Mouse (Mus musculus) stomach, embryonic 14.5 days (tissue): ENCODE measurements around the gene Fam122b. TPM values are rescaled to one million over a fixed set of nuclear protein-coding genes. Genes with fewer than 3 reads are reported as not detected.

Experiments
- ATAC-seq: fragments of 200-750 bp; cut with Nextera tagmentation; 2 replicates; pipeline ENCODE4 v1.8.0; 2017; ENCODE audit warnings: low read depth, moderate TSS enrichment; ENCODE audit not compliant: insufficient number of reproducible peaks, insufficient read depth, low FRiP score
- H3K27ac ChIP-seq: fragments of 300-500 bp; sonication (generic); 2 replicates; pipeline ENCODE4 v1.5.1; 2014; ENCODE audit warnings: mild to moderate bottlenecking, low read length, moderate library complexity, mixed read lengths
- H3K27me3 ChIP-seq: fragments of 300-500 bp; sonication (generic); 2 replicates; pipeline ENCODE4 v1.6.1; 2014; ENCODE audit warnings: low read length, control low read depth, mixed read lengths; ENCODE audit not compliant: control insufficient read depth, insufficient read depth
- H3K36me3 ChIP-seq: fragments of 300-500 bp; sonication (generic); 2 replicates; pipeline ENCODE4 v1.6.1; 2014; ENCODE audit warnings: mild to moderate bottlenecking, control low read depth, low read length, moderate library complexity, mixed read lengths; ENCODE audit not compliant: control insufficient read depth, insufficient read depth
- H3K4me1 ChIP-seq: fragments of 300-500 bp; sonication (generic); 2 replicates; pipeline ENCODE4 v1.6.1; 2014; ENCODE audit warnings: low read length, control low read depth, mixed read lengths; ENCODE audit not compliant: control insufficient read depth, insufficient read depth
- H3K4me2 ChIP-seq: fragments of 300-500 bp; sonication (generic); replicated peaks from 2 replicates; pipeline ENCODE4 v1.6.1; 2014; ENCODE audit warnings: low read depth, low read length, control low read depth
- H3K4me3 ChIP-seq: fragments of 300-500 bp; sonication (generic); 2 replicates; pipeline ENCODE4 v1.5.1; 2014; ENCODE audit warnings: low read depth, low read length, control low read depth
- H3K9ac ChIP-seq: fragments of 300-500 bp; sonication (generic); replicated peaks from 2 replicates; pipeline ENCODE4 v1.6.1; 2014; ENCODE audit warnings: low read depth, mild to moderate bottlenecking, control low read depth, low read length, moderate library complexity, mixed read lengths
- H3K9me3 ChIP-seq: fragments of 300-500 bp; sonication (generic); 2 replicates; pipeline ENCODE4 v1.6.1; 2016; ENCODE audit warnings: low read depth, low read length, control low read depth; ENCODE audit not compliant: control insufficient read depth
- WGBS: fragments of 180-500 bp; shearing (Covaris S2); extraction: QIAGEN DNeasy Blood & Tissue Kit; methylation state at CpG from one replicate; pipeline ENCODE4 v1.1.7; 2014; 5-methylcytosine and 5-hydroxymethylcytosine counted together
- polyA plus RNA-seq: library from polyadenylated mRNA; unstranded; fragments of >200 nt; fragmentation: Nextera tagmentation; extraction: Ambion mirVana; gene quantifications from 2 replicates; pipeline ENCODE4 v1.2.1, GENCODE M21; 2014

Gene Fam122b
- polyA plus RNA-seq, 1 experiment from 2014 or later: 12.4 TPM

DNA sequence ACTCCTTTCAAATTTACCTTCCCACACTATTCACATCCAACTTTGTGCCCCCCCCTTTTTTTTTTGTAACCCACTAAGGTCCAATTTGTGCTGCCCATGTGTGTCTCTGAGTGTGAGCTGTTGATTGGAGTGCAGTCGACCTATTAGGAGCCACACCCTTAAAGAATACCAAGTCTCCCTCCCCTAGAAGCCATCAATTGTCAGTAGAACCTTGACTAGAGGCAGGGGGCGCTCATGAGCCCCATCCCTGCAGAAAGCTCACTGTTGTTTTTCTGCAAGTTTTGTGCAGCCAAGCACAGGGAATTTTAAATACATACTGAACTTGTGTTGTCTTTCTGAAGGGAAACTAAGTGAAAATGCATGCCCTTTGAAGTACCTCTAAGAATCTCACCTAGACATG, 31.6 kb downstream of the Fam122b start:
- Histone ChIP-seq H3K9ac (no peak overlapping the region), H3K27me3 (no peaks in the 10 kb centered on the region), H3K4me2 (no peak overlapping the region), H3K4me3 (no peak overlapping the region), H3K27ac (no peak overlapping the region), H3K4me1 (no peaks in the 10 kb centered on the region), H3K9me3 (no peaks in the 10 kb centered on the region), H3K36me3 (no peaks in the 10 kb centered on the region)
- WGBS: 11% methylated on average over 2 of the region's 2 CpGs
- no peak for ATAC-seq

GRCm38 (mm10) chrX:53236404-53236803, 33.2 kb downstream of the Fam122b start:
- no peaks in the 10 kb centered on the region for H3K9me3 ChIP-seq

DNA sequence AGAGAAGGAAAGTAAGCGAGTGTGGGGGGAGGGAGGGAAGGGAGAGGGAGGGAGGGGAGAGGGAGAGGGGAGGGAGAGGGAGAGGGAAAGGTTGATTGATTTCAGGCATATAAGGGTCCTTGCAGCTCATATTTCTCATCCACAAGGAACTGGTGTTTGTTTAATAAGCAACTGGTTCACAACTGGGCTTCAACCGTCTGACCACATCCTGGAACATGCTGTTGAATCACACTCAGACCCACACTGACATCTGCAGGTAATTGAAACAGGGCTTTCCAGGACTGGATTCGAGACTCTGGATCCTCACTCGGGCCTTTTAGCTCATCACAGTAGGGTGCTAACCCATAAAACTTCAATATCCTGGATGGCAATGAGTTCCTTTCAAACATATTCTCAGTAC, 35.9 kb downstream of the Fam122b start:
- Histone ChIP-seq H3K4me3 (no peak overlapping the region), H3K36me3 (no peaks in the 10 kb centered on the region), H3K4me2 (no peak overlapping the region), H3K4me1 (no peaks in the 10 kb centered on the region), H3K9me3 (no peaks in the 10 kb centered on the region), H3K27me3 (no peaks in the 10 kb centered on the region), H3K9ac (no peak overlapping the region), H3K27ac (no peak overlapping the region)
- no peak for ATAC-seq
- WGBS: 26% methylated on average over 4 of the region's 4 CpGs

More at GRCm38 (mm10) chrX:53236404-53236803, 33.2 kb downstream of the Fam122b start:
- Histone ChIP-seq H3K27me3 (no peaks in the 10 kb centered on the region), H3K4me2 (no peak overlapping the region), H3K4me1 (no peaks in the 10 kb centered on the region), H3K27ac (no peak overlapping the region), H3K36me3 (no peaks in the 10 kb centered on the region), H3K4me3 (no peak overlapping the region), H3K9ac (no peak overlapping the region)
- 50% methylated on average over 7 of the region's 7 CpGs for whole genome bisulfite sequencing
- ATAC-seq: no peak

DNA sequence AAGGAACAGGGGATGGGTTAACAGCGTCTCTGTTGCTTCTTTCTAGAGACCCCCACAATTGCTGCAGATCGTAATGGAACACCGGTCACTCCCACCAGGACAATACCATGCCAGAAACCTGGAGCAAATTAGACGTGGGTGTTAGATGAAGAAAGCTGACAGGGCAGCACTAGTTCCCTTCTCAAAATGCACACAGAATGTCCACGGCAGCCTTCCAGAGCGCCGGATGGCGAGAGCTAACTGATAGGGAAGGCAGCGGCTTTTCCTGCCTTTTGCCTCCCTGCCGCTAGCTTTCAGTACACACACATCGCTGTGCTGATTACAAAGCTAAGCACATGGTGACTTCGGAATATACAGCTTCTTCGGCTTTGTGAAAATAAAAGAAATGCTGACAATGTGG, 37.6 kb downstream of the Fam122b start:
- Histone ChIP-seq H3K4me1 (no peaks in the 10 kb centered on the region), H3K4me3 (peak overlapping the region; percentile 12; the same call in 1 of the 2 replicates), H3K9me3 (no peaks in the 10 kb centered on the region), H3K4me2 (peak overlapping the region; percentile 48), H3K27ac (peak overlapping the region; percentile 44; the same call in 1 of the 2 replicates), H3K9ac (no peak overlapping the region; the same call in 1 of the 2 replicates), H3K27me3 (no peaks in the 10 kb centered on the region), H3K36me3 (no peaks in the 10 kb centered on the region)
- WGBS: 37% methylated on average over 13 of the region's 13 CpGs
- ATAC-seq: no peak

GRCm38 (mm10) chrX:53224353-53224944, 45.2 kb downstream of the Fam122b start:
- no peaks in the 10 kb centered on the region for H3K36me3 ChIP-seq
- no peak for ATAC-seq
- H3K27me3 ChIP-seq: no peaks in the 10 kb centered on the region
- no peak overlapping the region for H3K4me3 ChIP-seq
- H3K4me2 ChIP-seq: no peak overlapping the region
- H3K4me1 ChIP-seq: no peaks in the 10 kb centered on the region
- no peak overlapping the region for H3K27ac ChIP-seq
- H3K9ac ChIP-seq: no peak overlapping the region
- no peaks in the 10 kb centered on the region for H3K9me3 ChIP-seq
- WGBS: 57% methylated on average over 6 of the region's 6 CpGs

DNA sequence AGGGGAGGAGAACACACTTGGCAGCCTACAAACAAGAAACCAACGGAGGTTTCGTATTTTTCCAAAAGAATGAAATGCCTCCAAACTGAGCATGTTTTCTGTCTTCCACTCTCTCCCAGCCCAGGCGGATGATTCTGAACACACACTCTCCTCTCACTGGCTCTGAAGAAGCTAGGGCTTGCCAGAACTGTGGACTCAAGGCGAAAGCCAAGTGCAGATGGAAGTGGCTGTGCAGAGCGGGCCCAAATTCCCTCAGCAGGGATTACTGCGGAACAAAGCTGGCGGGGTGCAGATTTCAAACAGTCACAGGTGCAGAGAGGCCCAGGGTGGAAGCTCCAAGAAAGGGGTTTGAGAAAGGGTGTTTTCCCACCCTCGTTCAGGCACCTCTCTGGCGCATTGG, 48.8 kb downstream of the Fam122b start:
- Histone ChIP-seq H3K36me3 (no peaks in the 10 kb centered on the region), H3K27ac (no peak overlapping the region), H3K9me3 (no peaks in the 10 kb centered on the region), H3K9ac (no peak overlapping the region), H3K4me1 (no peaks in the 10 kb centered on the region), H3K4me2 (no peak overlapping the region), H3K4me3 (no peak overlapping the region), H3K27me3 (no peaks in the 10 kb centered on the region)
- no peak for ATAC-seq
- WGBS: 70% methylated on average over 9 of the region's 9 CpGs

DNA sequence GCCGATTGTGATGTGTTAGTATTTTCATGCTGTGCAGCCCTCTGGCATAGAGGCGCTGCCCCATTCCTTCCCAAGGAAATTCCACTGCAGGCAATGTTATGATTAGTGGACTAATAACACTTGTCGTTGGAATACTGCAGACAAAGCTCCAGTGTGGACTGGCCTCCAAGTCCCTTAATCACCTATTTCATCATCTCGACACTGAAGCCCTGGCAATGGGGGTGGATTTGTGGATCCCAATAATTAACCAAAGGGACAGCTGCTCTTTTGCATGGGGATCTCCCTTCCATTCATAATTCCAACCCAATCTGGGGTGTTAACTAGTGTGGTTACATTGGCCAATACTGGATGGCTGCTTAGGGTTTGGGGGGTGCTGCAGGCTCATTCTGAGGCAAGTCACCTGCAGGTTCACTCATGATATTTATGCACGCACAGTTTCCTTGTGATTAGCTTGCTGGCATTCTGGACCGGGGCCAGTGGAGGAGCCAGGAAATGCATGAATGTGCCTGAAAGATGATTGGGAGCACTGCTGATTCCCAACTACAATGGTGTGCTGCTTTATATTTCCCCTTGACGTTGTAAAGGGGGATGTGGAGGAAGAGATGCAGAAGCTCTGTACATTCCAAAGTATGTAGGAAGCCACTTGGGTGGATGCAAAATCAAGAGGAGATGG, 54.9 kb downstream of the Fam122b start:
- no peaks in the 10 kb centered on the region for H3K27me3 ChIP-seq
- no peaks in the 10 kb centered on the region for H3K9me3 ChIP-seq
- no peak for ATAC-seq
- H3K9ac ChIP-seq: no peak overlapping the region
- H3K36me3 ChIP-seq: no peaks in the 10 kb centered on the region
- no peak overlapping the region for H3K4me3 ChIP-seq
- H3K4me1 ChIP-seq: peaks cover 6% of the 10 kb centered on the region; the same call in 1 of the 2 replicates
- peak overlapping the region; percentile 27; the same call in 1 of the 2 replicates for H3K27ac ChIP-seq
- no peak overlapping the region for H3K4me2 ChIP-seq
- 45% methylated on average over 7 of the region's 7 CpGs for WGBS

- no peak overlapping the region for H3K4me3 ChIP-seq
- H3K4me1 ChIP-seq: peaks cover 6% of the 10 kb centered on the region; the same call in 1 of the 2 replicates
- no peaks in the 10 kb centered on the region for H3K36me3 ChIP-seq
- ATAC-seq: no peak
- H3K4me2 ChIP-seq: no peak overlapping the region
- H3K9ac ChIP-seq: no peak overlapping the region
- 78% methylated on average over 2 of the region's 2 CpGs for WGBS
- no peaks in the 10 kb centered on the region for H3K9me3 ChIP-seq
- H3K27me3 ChIP-seq: no peaks in the 10 kb centered on the region
- H3K27ac ChIP-seq: peak overlapping the region; percentile 27; the same call in 1 of the 2 replicates
These were observed 55.8 kb downstream of the Fam122b start for GRCm38 (mm10) chrX:53213838-53214237.
